Mouse (Mus musculus) neural tube, embryonic 10.5 days (tissue): Measurements from ENCODE around the gene Zfp871.

Experiments used
- DNase-seq: peaks from one replicate; pipeline ENCODE4 v3.0.0-alpha.2; 2017; ENCODE audit warnings: low spot score; ENCODE audit errors: extremely low spot score

Gene Zfp871

DNA sequence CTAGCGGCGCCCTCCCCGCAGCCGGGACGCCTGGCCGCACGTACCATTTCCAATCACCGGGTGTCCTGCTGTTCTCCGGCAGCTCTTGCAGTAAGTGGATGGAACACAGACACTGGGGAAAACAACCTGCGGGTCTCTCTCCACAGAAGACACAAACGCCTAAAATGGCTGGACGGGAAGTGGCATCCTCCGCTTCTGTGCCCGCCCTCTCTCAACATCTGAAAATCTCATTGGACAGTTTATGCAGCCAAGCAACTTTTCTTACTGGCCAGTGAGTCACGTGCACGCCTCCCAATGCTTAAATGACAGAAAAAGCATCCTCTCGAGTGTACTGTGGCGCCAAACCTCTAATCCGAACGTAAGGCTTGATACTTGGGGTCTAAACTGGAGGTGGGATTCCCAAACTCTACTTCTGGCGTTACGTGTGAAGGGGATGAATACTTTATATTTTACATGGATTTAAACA, at the start of gene Zfp871:
Gene Zfp871, minus strand, starts transcription at position 194 of the 466 bp plus-strand sequence.
- DNase-seq, result peak; percentile 77

DNA sequence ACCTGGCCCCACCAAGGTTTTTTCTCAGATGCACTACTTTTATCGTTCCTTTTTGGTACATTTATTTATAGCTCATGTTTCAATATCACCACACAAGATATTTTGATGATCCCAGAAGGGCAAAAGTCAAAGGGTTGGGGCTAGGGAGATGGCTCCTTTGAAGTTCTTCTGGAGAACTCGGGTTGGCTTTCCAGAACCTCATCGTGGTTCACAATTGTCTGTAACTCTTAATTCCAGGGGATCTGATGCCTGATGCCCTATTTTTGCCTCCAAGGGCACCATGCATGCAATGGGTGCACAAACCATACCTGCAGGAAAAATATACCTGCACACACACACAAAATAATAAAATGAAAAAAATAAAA, 42.3 kb upstream of the Zfp871 start:
- no peak for DNase-seq

DNA sequence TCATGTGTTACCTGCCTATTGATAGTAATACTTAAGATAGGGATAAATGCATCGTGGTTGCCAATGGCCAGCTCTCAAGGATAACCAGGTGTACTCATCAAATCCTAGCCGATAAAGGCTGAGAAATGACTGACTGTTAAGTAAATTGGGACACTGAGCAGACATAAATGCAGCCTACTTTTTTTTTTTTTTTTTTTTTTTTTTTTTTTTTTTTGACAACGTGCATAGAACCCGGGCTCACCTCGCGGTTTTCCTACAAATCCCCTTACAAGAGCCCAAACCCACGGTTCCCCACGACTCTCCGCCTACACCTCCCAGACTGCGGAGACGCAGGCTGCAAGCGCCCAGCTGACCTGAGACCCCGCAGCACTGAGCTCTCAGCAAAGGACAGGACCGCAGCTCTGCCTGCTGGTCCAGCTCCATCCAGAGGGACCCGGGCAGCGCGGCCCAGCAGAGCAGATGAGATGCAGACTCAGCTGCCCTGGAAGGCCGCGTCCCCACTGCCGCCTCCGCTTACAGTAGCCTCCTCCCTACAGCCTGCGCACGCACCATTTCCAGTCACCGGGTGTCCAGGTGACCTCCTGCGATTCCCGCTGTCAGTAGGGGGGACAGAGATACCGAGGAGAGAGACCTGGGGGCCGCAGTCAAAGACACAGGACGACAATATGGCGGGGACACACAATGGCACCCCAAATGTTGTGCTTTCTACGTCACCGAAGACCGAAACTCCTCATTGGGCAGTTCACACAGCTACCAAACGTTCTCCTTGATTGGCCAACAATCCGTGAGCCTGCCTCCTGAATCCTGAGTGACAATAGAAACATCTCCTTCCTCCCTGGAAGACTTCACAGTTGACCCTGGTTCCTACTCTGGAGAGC, 41.7 kb upstream of the Zfp871 start, which contains the start of gene Zfp799:
Gene Zfp799, minus strand, starts transcription at position 722 of the 878 bp plus-strand sequence.
- DNase-seq, result peak; percentile 81

DNA sequence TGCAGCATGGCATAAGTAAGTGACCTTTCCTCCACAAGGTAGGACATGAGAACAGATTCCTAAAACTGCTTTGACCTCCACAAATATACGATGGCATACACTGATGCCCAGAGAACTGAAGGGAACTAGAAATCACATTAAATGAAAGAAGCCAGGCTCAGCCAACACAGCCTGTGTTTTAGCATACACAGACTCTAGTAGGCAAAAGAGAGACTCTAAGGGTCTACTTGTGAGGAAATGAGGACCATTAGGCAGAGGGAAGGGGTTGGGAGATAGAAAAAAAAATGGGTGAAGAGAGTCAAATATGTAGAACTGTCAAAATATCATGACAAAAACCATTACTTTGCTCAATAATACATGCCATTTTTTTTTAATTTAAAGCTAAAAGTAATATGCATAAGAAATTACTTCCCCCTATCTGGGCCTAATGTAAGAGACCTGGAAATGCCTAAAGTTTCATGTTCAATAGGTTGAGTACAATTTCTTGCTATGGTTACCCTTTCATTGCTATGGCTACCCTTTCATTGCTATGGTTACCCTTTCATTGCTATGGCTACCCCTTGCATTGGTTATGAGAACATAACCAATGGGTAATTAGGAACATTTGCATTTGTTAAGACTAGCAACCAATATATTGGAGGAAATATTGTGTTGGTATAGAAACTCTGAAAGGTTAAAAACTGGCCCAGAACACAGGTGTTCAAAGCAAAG, 28.1 kb upstream of the Zfp871 start:
- no peak for DNase-seq

DNA sequence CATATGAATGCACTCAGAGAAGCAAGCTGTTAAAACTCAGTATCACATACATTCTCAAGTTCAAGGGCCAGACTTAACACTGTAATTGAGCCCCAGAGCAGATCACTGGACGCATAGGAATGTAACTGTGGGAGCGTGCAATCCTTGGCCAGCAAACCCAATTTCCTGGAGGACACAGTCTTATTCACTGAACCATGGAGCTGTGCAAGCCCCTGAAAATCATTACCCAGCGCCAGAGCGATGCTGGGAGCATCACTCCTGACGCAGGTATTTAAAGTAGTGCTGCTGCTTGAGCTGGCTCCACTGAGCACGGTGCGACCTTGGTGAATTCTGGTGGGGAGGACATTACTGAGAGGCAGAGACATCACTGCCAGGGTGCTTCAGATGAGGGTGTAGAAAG, 26.0 kb upstream of the Zfp871 start:
- no peak for DNase-seq

DNA sequence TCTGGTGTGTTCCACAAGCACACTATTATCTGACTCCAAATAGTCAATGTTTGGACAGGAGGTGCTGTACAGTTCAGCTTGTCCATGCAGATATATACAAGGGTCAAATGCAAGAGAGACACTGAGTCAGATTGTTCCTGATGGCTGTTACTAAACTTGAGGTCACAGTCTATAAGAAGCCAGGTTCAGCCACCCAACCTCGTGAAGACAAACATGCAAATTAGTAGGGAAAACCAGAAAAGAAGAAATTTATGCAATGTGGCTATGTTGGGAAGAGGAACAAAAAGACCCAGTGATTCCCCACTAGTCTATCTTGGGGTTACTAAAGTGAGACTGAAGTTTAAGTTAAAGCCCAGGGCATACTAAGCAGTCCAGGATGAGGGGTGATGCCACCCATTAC, 22.6 kb upstream of the Zfp871 start:
- DNase-seq, result no peak

DNA sequence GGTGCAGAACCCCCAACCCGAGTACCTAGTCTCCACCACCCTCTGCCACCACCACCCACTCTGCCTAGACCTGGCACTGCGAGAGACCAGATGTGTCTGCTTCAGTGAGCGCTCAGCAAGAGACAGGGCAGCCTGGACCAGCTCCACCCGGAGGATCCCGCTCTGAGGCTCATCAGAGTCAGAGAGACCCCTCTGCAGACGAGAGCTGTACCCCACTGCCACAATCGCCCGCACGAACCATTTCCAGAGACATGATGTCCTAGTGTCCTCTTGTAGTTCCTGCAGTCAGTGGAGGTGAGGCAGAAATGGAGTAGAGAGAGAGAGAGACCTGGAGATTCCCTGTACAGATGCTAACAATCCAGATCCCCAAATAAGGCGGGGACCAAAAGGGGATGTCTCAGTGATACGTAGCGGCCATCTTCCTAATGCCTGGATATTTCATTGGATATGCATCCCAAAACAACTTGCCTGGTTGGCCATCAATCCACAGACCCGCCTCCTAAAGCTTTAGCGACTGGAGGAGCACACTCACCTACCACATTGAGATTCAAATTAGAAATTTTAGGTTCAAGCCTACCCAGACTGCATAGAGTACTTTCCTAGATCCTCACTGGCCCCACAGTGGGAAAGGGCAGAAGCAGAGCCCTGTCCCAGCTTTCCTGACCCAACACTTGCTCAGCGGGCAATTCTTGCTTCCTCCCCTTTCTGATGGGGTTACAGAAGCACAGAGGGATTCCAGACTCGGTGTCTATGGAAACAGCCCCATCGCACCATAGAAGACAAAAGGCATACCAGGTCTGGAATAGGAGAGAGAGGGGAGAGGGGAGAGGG, 21.7 kb upstream of the Zfp871 start, which contains the start of gene Zfp811:
Gene Zfp811, minus strand, starts transcription at position 388 of the 831 bp plus-strand sequence.
- peak; percentile 75 for DNase-seq

DNA sequence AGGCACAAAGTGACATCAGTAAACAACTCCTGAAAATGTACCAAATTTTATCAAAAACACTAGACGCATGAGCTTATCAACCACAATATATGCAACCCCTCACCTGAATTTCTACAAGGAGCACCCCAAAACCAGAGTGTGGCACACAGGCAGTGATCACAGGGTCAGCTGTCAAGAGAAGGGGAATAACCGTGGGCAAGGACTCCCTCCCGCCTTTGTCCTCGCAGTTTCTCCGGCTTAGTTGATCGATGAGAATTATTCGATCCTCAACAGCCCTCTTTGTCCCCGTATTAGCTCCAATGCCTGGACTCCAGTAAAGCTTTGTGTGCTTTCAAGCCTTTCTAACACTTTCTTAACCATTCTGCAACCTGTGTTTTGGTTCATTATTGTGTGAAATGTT, 20.8 kb upstream of the Zfp871 start:
- DNase-seq, result no peak

DNA sequence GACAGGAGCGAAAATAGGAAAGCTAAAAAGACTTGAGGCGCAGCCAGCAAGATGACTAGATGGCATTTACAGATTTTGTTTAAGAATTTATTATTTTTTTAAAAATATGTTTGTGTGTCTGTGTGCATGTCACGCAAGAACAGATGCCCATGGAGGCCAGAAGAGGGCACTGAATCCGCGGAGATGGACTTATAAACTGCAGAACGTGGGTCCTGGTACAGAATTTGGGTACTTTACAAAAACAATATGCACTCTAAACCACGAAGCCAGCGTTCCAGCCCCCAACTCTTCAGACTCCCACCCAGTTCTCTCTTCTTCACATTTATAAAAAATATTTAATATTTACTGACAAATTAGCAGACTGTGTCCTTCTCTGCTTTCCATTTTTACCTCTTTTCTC, 1.2 kb upstream of the Zfp871 start:
- no peak for DNase-seq

DNA sequence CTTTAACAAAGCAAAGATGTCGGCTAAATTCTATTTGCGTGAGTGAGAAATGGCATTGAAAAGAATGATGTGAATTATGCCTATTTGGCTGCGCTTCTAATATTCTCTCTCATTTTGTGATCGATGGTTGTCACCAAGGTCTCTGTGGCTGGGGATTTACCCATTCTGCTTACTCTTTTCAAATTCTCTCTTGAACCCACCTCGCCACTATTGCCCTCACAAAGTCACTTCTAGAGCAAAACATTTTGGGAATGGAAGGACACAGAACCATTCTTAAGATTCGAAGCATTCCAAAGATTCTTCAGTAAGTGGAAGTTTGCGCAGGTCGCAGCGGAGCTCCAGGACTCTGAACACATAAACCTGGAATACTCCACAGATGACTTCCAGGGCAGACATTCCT, 489 bp upstream of the Zfp871 start:
- peak; percentile 28 for DNase-seq

DNA sequence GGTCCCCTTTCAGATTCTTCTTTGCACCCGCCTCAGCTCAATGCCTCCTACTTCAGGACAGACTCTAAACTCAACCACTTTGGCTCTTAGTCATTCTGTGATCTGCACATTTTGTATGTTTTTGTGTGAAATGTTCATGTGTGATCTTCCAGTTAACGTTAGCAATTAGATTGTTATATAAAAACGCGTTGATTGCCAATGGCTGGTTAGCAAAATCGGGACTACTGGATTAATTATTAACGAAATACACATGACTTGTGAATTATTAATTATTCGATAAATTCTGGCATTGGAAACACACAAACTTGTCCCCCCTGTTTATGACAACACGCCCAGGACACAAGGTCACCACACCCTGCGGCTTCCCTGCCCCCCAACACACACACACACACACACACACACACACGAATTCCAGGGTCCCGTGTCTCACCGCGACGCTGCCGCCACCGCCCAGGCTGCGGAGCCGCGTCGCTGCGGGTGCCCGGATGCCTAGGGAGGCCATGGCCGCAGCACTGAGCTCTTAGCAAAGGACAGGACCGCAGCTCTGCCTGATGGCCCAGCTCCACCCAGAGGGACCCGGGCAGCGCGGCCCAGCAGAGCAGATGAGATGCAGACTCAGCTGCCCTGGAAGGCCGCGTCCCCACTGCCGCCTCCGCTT, 522 bp downstream of the Zfp871 start:
- DNase-seq, result no peak

DNA sequence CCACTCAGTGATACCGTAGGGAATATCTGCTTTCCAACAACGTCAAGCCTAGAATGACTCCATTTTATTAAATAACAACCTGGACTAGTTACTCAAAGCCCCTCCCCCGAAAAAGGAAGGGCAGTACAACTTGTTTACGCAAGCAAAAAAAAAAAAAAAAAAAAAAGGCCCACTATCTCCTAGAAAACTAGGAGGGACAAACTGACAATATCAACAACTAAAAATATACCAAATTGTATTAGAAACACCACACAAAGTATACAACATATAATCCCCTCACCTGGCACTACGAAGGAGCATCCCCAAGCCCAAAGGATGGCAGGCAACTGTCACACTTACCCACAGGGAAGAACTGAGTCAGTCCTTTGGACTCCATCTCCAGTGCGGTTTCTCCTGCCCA, 1.1 kb downstream of the Zfp871 start:
- no peak for DNase-seq

DNA sequence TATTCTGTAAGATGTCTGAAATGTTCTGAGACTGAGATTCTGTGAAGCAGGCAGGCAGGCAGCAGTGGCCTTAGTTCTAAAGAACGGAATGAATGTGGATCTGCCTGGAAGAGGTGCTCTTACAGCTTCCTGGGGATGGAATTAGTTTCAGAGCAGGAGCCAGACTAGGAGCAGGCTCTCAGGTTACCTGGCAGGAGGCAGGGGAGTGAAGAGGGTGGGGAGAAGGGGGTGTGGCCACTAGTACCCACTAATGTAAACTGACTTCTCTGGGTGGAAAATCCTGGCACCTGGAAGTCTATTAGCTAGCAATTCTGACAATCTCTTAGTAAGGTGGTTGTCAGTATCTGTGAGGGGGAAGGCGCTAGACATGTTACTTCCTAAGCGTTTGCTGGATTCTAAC, 2.4 kb downstream of the Zfp871 start:
- no peak for DNase-seq

DNA sequence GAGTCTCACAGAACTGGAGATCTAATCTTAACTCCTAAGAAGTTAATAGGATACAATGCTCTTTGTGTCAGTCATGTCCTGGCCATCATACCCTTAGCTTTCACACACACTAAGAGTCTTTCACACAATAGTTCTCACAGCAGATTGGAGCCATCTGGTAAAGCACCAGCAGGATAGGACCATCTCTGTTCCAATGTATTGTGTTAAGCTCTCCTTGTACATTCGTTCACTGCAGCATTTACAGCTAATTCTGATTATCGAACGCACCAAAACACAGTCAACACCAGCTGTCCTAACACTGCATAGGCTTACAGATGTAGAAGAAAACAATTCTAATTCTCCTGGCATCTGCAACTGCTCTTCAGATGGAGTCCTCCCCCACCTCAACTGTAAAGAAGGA, 10.5 kb downstream of the Zfp871 start:
- no peak for DNase-seq

DNA sequence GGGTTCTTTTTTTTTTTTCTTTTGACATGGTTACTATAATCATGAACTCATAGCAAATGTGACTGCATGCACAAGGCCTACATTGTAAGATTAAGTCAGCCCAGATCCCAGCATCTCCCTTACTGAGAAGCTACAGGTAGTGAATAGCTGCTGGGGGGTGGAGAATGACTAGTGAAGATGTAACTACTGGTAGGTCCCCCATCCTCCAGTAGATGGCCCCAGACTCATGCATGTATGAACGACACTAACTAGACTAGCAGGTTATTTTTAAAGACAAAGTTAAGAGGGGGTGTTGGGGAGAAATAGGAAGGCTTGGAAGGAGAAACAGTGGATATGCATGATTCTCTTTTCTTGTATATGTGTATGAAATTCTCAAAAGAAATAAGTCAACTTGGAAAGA, 16.9 kb downstream of the Zfp871 start:
- DNase-seq, result no peak

DNA sequence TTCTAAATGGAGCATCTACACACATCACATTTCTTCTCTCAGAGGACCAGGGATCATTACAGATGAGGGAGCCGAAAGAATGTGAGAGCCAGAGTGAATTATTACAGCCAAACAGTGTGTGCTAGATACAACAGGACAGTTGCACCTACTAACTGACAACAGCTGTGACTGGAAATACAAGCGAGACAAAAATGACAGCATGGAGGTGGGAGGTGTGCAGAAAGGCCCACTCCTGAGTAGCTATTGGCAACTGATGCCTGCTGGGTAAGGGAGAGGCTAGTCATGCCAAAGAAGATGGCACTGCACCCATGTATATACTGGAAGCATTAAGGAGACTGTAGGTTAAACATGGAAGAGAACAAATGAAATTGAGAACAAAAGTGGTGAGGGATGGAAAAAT, 21.7 kb downstream of the Zfp871 start:
- no peak for DNase-seq

DNA sequence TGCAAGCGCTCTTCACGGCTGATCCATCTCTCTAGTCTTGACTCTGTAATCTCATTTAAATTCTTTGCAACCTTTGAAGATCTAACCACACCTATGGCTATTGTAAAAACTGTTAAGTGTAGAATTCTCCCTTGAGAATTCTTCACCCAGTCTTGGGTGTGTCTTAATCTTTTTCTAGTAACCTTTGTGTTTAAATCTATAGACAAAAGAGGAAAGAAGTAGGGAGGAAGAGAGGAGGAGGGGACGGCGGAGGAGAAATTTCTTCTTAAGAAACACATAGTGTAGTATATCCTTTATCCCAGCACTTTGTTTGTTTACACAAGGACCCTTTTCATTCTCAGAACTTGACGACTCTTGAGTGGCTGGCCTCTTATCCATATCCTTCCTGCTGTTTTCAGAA, 30.8 kb downstream of the Zfp871 start:
- DNase-seq, result no peak

DNA sequence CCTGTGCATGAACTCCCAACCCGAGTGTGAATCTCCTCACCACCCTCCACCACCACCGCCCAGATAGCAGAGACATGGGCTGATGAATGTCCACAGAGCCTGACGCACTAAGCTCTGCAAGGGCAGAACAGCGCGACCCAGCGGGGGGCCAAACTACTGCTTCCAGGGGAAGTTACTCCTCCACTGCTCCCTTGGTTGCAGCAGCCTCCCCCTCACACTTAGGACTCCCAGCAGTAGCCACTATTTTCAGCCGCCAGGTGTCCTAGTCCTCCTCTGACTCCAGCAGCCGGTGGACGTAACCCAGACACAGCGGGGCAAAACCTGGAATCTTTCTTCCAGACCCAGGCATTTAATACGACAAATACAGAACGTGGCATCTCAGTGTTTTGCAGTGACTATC, 34.5 kb downstream of the Zfp871 start:
- DNase-seq, result peak; percentile 35

DNA sequence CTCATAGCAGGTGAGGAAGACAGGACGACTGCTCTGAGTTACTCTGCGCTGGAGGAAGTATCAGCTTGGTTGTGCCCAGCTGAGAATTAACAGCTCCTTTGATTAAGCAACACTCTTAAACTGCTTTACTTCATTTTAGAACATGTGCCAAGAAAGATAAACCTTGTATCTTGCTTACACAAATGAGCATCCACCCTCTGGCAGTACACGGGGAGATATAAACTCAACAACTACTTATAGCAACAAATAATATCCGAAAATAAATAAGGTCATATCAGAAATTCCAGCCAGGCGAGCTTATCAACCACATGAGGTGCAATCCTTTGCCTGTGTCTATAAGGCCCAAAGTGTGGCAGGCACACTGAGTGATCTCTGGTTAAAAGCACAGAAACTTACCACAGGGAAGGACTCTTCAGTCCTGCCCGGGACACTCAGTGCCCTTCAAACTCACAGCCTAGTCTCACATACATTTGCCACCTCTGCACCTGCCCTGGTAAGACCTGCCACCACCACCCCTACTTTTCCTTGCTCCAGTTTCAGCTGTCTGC, 35.2 kb downstream of the Zfp871 start:
- DNase-seq, result no peak

DNA sequence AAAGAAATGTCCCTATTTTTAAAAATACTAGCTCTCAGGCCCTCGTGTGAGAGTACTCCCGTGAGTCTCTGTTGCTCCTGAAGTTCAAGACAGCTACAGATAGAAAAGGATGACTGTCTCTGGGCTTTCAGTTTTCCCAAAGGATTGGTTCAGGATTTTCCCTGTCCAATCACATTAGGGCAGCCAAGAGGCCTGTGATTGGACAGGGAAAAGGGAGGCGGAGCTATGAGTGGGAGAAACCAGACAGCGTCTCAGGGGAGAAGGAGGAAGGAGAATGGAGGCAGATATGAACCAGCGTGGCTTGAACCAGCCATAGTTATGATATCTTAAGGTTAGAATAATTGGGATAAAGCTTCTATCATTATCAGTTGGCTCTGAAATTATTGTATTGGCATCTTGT, 37.5 kb downstream of the Zfp871 start:
- no peak for DNase-seq

DNA sequence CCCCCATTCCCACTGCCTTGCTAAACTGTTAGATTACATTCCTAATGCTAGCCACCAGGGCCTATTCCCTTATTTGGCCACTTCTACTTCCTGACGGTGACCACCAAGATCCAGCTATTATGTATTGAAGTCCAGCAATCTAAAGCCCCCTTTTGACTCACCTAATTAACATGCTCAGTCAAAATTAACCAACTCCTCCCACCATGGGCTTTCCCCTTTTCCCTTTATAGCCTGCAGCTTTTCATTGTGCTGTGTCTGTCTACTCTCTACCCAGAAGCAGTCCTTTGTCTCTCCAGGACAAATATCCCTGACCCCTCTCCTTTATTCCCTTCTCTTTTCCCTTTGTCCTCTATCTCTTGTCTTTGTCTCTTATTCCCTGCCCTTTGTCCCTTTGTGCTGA, 47.0 kb downstream of the Zfp871 start:
- DNase-seq, result no peak
